Mouse (Mus musculus): ENCODE measurements around the gene Lpcat4.
"Not testable (repeated sequence)": the region's sequence is repeated elsewhere in the genome, so short reads cannot be mapped to it uniquely, and the experiment has no call there.

The Lpcat4 gene

DNA sequence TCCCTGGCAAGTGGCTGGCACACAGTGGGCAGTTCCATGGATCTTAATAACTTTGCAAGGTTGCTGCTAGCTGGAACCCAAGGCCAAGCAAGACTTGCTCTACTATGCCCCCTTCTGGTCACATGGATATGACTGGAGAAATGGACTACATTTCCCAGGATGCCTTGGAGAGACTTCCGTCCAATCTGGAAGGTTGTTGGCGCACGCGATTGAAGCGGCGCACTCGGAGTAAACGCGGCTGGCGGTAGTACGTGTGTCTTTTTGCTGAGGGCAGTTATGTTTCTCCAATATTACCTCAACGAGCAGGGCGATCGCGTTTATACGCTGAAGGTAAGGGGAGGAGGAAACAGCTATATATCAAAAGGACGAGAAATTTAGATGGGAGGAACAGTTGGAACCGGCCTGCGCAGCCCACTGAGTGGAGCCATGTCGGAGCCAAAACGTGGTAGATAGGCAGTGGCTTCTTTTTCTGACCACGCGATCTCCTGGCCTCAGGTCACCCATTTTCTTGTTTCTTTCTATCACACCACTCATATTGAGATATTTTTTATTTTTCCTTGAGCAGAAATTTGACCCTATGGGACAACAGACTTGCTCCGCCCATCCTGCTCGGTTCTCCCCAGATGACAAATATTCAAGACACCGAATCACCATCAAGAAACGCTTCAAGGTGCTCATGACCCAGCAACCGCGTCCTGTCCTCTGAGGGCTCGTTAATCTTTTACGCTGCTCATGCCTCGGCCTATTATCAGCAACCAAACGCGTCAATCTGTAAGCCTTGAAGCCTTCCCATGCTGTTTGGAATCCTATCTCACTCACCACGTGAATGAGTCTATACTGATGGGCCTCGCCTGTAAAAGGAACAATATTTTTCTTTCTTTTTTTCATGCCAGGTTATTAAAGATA, 22.7 kb downstream of the Lpcat4 start, which contains the start of gene Nop10:
Gene Nop10 (plus strand): TSS at position 179 of the 906 bp plus-strand sequence.
- peak; percentile 92 for DNase-seq (ENCODE audit: low read depth)

DNA sequence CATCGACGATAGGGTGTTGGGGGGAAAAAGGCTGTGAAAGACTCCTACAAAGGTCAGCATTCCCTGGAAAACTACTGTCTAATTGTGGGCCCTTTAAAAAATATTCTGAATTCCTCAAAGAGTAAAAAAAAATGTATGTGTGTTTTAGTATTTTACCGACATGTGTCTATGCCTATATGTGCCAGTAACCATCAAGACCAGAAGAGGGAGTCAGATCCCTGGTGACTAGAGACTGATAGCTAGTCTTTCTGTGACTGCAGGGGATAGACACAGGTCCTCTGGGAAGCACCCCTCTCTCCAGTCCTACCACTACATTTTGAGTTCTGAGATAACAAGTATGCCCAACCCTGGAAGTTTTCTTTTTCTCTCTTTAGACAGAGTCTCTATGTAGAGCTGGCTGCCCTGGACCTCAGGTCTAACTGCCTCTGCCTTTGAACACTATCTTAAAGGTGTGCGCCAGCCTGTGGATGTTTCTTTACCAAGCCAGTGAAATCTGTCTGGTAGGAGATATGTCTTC, 23.6 kb downstream of the Lpcat4 start:
- DNase-seq (ENCODE audit: low read depth): peak; percentile 84

DNA sequence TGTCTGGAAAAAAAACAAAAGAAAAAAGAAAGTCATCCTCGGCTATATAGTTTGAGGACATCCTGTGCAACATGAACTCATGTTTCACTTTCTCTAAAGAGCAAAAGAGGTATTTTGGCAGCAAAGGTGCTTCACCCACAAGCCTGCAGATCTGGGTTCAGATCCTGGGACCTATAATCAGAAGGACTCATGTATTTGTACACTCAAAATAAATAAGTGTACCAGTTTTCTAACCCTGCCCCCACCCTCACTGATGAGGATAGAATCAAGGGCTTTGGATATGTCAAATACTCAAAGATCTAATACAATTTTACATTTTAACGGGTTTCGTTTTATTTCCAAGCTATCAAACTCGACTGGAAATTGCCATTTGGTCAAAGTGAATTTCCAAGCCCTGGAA, 25.1 kb downstream of the Lpcat4 start:
- DNase-seq (ENCODE audit: low read depth): no peak

DNA sequence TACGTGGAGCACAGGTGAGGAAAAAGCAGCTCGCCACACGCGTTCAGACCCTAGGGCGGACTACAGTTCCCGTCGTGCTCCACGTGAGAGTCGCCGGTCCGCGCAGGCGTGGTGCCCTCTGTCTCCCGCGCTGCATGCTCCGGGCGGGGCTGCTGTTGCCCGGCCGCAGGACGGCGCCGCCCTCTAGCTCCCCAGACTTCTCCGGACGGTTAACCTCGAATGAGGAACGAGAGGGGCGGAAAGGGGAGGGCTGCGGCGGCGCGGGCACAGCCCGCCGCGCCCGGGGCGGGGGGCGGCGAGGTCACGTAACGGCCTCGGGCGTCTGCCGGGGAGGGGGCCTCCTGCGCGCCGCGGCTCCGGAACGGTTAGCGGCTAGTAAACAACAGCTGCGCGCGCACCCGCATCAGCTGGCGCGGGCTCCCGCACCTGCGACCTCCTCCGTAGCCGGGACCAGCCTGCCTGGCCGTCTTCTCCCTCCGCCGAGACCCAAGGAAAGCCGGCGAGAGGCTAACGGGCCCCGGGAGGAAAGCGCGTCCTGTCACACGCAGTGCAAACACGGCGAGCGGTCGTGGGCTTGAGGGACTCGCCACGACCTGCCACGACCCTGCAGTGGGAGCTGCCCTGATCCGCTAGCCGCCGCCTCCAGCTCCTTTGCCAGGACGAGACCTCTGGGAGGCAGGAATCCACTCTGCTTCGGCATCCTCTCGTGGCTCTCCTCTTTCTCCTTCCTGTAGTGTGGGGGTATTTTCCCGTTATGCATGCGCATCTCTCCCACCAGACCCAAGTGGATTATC, 26.4 kb downstream of the Lpcat4 start, which contains the start of gene Slc12a6:
Gene Slc12a6 (plus strand): TSS at position 378 of the 794 bp plus-strand sequence.
- DNase-seq (ENCODE audit: low read depth): peak; percentile 92

DNA sequence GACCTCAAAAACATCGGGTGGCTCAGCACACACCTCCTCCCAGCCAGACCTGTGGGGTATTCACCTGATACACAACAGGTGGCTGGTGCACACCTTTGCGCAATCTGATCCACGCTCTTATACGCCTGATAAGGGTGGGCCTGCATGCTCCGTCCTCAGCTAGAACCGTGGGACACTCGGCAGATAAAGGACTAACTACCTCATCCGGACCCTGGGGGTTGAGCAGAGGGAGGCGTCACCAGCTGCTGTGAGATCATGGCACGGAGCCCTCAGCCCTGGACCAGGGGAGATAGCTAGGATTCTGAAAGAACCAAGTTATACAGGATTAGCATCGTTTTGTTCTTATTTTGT, 26.9 kb downstream of the Lpcat4 start, which contains the start of gene Gm21985:
Gene Gm21985 (plus strand): TSS at position 73 of the 351 bp plus-strand sequence.
- peak; percentile 73 for DNase-seq (ENCODE audit: low read depth)

DNA sequence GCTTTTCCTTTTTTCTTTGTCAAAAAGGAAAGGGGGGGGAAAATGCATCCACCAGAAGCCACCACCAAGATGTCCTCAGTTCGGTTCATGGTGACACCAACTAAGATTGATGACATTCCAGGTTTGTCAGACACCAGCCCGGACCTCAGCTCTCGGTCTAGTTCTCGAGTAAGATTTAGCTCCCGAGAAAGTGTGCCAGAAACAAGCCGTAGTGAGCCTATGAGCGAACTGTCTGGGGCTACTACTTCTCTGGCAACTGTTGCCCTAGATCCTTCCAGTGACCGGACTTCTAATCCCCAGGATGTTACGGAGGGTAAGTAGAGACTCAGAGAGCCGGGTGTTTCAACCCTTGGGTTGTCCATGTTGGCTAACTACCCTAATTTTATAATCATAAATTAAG, 27.5 kb downstream of the Lpcat4 start:
- DNase-seq (ENCODE audit: low read depth): peak; percentile 54

DNA sequence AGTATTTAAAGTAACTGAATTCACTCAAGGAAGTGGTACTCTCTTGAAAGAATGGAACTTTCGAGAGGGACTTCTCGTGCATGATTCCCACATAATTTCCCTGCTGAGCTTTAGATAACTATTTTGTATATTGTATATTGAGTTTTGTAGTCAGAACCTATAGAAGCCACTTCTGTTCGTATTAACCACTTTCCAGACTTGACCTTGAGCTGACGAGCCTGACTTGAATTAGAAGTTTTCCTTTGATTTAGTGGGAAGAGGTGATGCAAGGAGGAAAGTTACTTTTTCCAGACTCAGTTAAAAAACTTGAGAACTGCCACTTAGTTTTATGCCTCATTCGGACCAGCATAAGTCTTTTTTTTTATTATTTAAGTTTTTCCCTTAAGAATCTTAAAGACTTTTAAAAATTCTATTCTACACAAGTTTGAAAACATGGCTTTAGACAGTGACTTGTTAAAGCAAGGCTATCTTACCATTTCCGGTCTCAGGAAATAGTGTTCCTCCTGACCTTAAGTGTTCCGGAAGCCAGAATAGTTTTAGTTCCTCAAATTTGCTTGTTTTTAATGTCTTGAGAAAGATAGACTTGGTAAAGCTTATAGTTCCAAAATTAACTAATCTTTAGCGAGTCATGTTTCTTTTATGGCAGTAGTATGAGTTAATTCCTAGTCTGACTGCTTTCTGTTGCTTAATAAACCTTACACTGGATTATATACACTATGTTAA, 28.4 kb downstream of the Lpcat4 start:
- DNase-seq (ENCODE audit: low read depth): peak; percentile 86

DNA sequence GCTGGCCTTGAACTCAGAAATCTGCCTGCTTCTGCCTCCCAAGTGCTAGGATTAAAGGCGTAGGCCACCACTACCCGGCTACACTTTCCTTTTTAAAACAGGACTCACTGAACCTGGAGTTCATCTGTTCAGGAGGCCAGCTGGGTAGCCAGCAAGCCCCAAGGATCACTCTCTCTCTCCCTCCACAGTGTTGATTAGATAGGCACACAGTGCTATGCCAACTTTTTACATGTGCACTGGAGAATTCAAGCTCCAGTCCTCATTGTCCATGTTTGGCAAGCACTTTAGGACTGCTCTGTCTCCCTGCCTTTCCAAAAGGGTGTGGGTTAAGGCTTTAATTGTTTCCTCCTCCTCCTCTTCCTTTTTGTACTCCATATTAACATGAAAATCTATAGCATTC, 30.7 kb downstream of the Lpcat4 start:
- no peak for DNase-seq (ENCODE audit: low read depth)

DNA sequence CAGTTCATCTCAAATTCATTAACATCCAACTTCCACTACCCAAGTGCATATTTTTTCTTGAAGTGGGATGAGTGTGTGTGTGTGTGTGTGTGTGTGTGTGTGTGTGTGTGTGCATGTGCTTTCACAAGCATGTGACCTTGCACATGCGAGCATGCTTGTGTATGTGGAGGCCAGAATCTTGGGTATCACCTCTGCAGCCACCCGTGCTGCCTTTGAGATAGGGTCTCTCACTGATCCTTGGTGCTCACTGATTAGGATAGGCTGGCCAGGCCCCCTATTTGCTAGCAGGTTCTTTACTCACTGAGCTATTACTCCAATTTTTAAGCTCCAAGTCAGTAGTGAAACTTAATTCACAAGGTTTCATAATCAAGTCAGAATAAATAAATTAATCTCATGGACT, 33.6 kb downstream of the Lpcat4 start:
- DNase-seq (ENCODE audit: low read depth): no peak

DNA sequence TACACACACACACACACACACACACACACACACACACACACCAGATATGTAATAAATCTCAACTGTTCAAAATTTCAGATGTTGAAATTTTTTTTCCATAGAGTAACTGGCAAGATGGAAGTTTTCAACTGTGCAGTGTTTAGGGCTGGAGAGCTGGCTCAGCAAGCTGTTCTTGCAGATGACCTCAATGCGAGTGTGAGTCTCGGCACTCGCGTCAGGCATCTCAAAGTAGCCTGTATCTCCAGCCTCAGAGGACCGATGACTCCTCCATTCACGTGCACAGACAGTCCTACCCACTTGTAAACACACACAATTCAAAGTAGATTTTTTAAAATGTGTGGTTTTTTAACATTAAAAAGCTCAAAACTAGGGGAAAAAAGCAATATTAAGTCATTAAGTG, 34.2 kb downstream of the Lpcat4 start:
- no peak for DNase-seq (ENCODE audit: low read depth)

DNA sequence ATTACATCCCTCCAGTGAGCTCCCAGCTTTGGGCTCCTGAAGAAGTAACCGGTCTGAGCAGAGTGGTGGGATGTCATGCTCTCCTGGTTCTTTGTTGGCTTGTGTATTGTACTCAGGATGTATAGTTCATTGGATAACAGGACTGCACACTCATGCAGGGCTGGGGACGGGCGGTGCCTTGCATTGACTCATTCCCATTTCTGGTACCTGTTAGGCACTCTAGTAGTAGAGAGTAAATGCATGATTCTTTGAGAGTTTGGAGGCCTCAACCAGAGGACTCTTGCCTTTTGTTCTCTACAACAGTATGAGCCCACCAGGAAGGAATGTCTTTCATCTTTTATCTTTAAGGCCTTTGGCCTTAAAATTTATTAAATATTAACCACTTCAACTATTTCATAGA, 37.6 kb downstream of the Lpcat4 start:
- no peak for DNase-seq (ENCODE audit: low read depth)

DNA sequence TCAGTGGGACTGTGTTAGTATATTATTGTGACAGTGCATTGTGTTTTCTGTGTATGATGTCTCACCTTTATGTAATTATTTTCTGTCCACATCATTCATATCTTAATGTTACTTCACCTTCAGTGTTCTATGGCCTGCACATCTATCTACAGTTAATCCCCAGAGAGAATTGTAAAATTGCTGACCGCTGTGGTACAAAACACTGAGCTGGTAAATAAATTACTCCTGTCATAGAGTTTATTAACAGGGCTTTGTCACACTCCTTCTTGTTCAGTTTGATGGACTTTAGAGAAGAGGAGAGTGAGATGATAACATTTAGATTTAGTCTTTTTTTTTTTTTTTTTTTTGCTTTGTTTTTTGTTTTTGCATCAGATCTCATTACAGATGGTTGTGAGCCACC, 43.6 kb downstream of the Lpcat4 start:
- no peak for DNase-seq (ENCODE audit: low read depth)

DNA sequence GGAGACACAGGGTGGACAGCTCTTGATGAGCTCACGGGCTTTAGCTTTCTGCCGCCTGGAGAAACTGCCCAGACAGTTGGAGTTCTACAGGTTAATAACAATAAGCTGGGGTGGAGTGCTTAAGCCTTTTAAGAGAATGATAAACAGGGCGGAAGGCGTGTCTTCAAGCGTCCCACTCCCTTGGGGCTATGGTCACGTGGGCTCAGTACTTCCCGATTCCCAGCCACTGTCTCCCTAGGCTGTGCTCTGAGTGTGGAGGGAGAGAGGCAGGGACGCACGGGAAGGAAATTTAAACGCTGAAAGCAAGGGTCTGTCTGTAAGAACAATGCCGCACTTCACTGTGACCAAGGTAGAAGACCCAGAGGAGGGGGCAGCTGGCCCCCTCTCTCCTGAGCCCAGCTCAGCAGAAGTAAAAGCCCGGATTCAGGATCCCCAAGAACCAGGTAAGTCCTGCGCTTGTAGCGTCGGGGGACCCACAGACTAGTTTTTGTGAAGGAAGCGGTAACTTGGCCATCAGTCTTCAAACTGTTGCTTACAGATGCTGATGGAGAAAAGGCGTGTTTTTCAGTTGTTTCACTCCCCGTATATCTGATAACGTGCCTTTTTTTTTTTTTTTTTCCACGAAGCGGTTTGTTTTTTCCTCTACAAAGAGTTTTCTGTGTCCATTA, 45.2 kb downstream of the Lpcat4 start:
- DNase-seq (ENCODE audit: low read depth): peak; percentile 78

DNA sequence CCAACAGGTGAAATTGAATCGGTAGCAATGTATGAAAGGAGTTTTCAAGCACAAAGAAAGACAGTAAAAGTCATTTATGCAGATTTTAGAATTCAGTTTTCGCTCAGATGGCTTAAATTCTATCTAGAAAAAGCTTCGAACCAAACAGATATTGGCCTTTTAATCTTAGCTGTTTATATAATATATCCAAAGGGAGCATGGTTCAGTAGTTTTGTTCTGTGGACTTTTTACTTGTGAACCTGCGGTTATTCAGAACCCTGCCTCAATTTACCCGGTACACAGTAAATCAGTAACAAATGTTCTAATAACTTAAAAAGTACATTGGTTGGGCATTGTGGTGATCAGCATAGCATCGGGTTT, 45.7 kb downstream of the Lpcat4 start:
- no peak for DNase-seq (ENCODE audit: low read depth)

DNA sequence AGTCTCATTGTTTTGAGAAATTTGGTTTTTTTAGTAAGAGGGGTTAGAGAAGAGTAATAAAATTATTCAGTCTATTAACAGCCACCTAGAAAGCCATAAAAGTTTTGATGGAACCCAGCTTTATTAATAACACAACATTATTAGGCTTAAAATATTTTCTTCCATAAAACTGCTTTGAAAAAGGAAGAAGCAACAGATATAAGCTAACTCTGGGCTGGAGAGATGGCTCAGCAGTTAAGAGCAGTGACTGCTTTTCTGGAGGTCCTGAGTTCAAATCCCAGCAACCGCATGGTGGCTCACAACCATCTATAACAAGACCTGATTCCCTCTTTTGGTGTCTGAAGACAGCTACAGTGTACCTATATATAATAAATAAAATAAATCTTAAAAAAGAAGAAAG, 46.8 kb downstream of the Lpcat4 start:
- not testable (repeated sequence) for DNase-seq (ENCODE audit: low read depth)

DNA sequence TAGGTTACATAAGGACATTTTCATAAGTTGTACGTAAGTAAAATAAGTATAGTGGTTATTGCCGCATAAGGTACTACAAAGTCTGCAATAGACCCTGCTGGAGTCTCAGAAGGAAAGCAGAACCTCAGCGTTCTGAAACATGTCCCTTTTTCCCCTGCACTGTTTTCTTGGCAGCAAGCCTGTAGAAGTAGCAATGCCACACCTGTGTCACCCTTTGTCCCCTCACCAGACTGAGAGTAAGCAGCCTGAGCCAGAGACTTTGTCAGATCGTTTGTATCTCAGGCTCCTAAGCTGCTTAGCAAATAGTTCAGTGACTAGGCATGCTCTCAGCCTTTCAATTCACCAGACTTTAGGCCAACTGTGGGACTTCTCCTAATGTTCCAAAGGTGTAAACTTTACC, 47.8 kb downstream of the Lpcat4 start:
- no peak for DNase-seq (ENCODE audit: low read depth)

DNA sequence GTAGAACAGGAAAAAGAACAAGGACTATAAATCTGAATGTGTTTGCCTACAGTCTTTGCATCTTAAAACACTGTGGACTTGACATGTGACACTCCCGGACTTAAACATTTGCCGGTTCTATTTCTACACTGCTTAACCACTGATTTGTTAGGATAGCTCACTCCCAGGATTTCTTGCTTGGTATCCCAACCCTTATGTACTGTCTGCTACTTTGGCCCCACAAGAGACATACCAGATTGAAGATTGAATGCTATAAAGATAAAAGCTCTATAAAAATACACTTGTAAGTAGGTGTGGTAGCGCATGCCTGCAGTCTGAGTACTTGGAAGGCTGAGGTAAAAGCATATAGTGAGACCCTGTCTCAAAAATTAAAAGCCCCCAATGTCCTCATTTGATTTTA, 50.2 kb downstream of the Lpcat4 start:
- no peak for DNase-seq (ENCODE audit: low read depth)

DNA sequence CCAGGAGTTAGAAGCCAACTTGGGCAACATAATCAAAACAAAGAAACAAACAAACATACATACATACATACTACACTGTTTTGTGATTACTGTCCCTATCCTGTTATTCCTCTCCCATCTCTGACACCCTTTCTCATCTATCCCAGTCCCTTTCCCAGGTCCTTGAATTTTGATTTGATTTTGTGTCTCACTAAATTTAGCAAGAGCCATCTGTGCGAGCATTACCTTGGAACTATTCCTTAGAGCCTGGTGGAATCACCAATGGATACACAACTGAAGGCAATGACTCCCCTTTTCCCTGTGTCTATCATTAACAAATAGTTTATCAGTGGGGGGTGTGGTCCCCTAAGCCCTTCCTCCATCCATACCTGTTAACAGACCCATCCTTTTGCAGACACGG, 53.6 kb downstream of the Lpcat4 start:
- no peak for DNase-seq (ENCODE audit: low read depth)

DNA sequence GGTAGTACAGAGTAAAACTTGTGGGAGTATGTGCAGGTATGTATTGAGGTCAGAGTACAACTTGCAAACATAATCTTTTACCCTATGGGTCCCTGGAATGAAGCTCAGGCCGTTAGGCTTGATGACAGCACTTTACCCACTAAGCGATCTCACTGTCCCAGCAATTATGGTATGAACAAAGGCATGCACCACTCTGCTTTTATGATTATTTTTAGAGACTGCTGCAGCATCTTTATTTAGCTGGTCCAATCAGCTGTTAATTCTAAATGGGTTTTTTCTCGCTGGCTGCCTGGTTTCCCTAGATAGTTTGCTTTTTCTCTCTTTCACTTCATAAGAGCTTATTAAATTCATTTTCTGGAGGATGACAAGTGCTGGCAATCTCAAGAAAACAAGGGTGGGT, 56.9 kb downstream of the Lpcat4 start:
- no peak for DNase-seq (ENCODE audit: low read depth)
